21 mouse cellular contexts compared by ENCODE assay signal in genomic region chr2:164510621-164511190, GRCm38 (mm10). TPM values are rescaled to one million over a fixed set of nuclear protein-coding genes. Genes with fewer than 3 reads are reported as not detected.
DNase-seq lines count a peak whose midpoint lies in the region; ATAC-seq lines count a peak whose summit lies in the region.
"Had no signal": no experiment of that assay in that cellular context is flagged by ENCODE, and none has a peak within 500 bp of the region (broad histone marks: within the 10 kb centered on the region; RNA-seq: fewer than 3 reads in every experiment).

No protein-coding gene starts in this region.

- no peak for DNase-seq in embryonic facial prominence, embryonic 10.5 days (ENCODE audit: low spot score)
- DNase-seq in kidney, adult 18-20 months: peak; percentile 69
- peak; percentile 69 for DNase-seq in kidney, postnatal 14 days
- DNase-seq in lung, postnatal 14 days: peak; percentile 16
- no peak for DNase-seq in left cerebral cortex, postnatal 25 days (ENCODE audit: low spot score in 2 of 2)
- no peak for DNase-seq in frontal cortex, postnatal 10 days (ENCODE audit: low spot score in 2 of 2)
- DNase-seq: adrenal gland, postnatal 25 days; cerebellum, adult 9-10 months; layer of hippocampus, adult 9-11 months; midbrain, embryonic 14.5 days; right cerebral cortex, postnatal 25 days; thymus, adult 18-20 months had no signal

- no peak overlapping the region for H3K4me2 ChIP-seq in midbrain, embryonic 15.5 days
- H3K4me2 ChIP-seq: hindbrain, embryonic 12.5 days; intestine, embryonic 15.5 days; liver, embryonic 11.5 days had no signal

- peak overlapping the region; percentile 61; the same call in 1 of the 2 replicates for H3K27ac ChIP-seq in embryonic facial prominence, embryonic 10.5 days (replicated peaks)
- H3K27ac ChIP-seq in midbrain, embryonic 15.5 days: no peak overlapping the region
- H3K27ac ChIP-seq: hindbrain, embryonic 12.5 days; intestine, embryonic 15.5 days had no signal

- 0 out of 2 replicates have a peak, but pooled peaks cover 5% of the 10 kb centered on the region for H3K4me1 ChIP-seq in embryonic facial prominence, embryonic 10.5 days
- H3K4me1 ChIP-seq in midbrain, embryonic 15.5 days: no peaks in the 10 kb centered on the region
- H3K4me1 ChIP-seq: hindbrain, embryonic 12.5 days had no signal

- H3K9ac ChIP-seq in midbrain, embryonic 15.5 days: no peak overlapping the region
- H3K9ac ChIP-seq: hindbrain, embryonic 12.5 days; intestine, embryonic 15.5 days had no signal

- H3K27me3 ChIP-seq in embryonic facial prominence, embryonic 10.5 days (replicated peaks; ENCODE audit: low read depth, poor library complexity, severe bottlenecking): no peaks in the 10 kb centered on the region
- H3K27me3 ChIP-seq in midbrain, embryonic 15.5 days (replicated peaks): no peaks in the 10 kb centered on the region
- H3K27me3 ChIP-seq: hindbrain, embryonic 12.5 days; intestine, embryonic 15.5 days had no signal

- no peaks in the 10 kb centered on the region for H3K9me3 ChIP-seq in embryonic facial prominence, embryonic 10.5 days
- no peaks in the 10 kb centered on the region for H3K9me3 ChIP-seq in midbrain, embryonic 15.5 days
- H3K9me3 ChIP-seq: hindbrain, embryonic 12.5 days; intestine, embryonic 15.5 days had no signal

- 38% methylated on average over 5 of the region's 5 CpGs for WGBS in embryonic facial prominence, embryonic 10.5 days
- WGBS in midbrain, embryonic 15.5 days: 52% methylated on average over 4 of the region's 5 CpGs

- no peak for ATAC-seq in midbrain, embryonic 15.5 days (replicated peaks)
- ATAC-seq: intestine, embryonic 15.5 days had no signal

- intact Hi-C loops in left cerebral cortex, postnatal 25 days (cut with DNase I): no loop called here

- H3K36me3 ChIP-seq in embryonic facial prominence, embryonic 10.5 days (replicated peaks): peaks cover 32% of the 10 kb centered on the region
- peaks cover 6% of the 10 kb centered on the region; the same call in 1 of the 2 replicates for H3K36me3 ChIP-seq in midbrain, embryonic 15.5 days (replicated peaks)

- no peak overlapping the region for H3K4me3 ChIP-seq in embryonic facial prominence, embryonic 10.5 days
- no peak overlapping the region for H3K4me3 ChIP-seq in midbrain, embryonic 15.5 days
- H3K4me3 ChIP-seq: hindbrain, embryonic 12.5 days; intestine, embryonic 15.5 days had no signal

RNA-seq across cellular contexts. Expression of gene Pigt, which starts 13.4 kb away (rescaled TPM):
- polyA plus RNA-seq in embryonic facial prominence, embryonic 10.5 days (2016; fragmentation: Nextera tagmentation; extraction: Ambion mirVana): 34.8 and 38.1 TPM in 2 replicates
- 97.7 and 101 TPM in 2 replicates for polyA plus RNA-seq in midbrain, embryonic 15.5 days (2015; fragmentation: Nextera tagmentation; extraction: Ambion mirVana)
- 10 to 100 TPM; 92.5 to 94.5 TPM for total RNA-seq in left cerebral cortex, postnatal 25 days (2021)

RNA-seq across cellular contexts. Expression of gene Dbndd2, which starts 24.8 kb away (rescaled TPM):
- polyA plus RNA-seq in embryonic facial prominence, embryonic 10.5 days (2016; fragmentation: Nextera tagmentation; extraction: Ambion mirVana): 1.8 TPM in 2 replicates
- 19.2 and 19.5 TPM in 2 replicates for polyA plus RNA-seq in midbrain, embryonic 15.5 days (2015; fragmentation: Nextera tagmentation; extraction: Ambion mirVana)
- 100 to 1,000 TPM; 114 to 127 TPM for total RNA-seq in left cerebral cortex, postnatal 25 days (2021)

RNA-seq across cellular contexts. Expression of gene Trp53tg5, which starts 37.2 kb away (rescaled TPM):
- polyA plus RNA-seq in embryonic facial prominence, embryonic 10.5 days (2016; fragmentation: Nextera tagmentation; extraction: Ambion mirVana): not detected in 2 replicates
- polyA plus RNA-seq in midbrain, embryonic 15.5 days (2015; fragmentation: Nextera tagmentation; extraction: Ambion mirVana): not detected in 2 replicates
- not detected for total RNA-seq in left cerebral cortex, postnatal 25 days (2021)
- total RNA-seq: adrenal gland, postnatal 25 days; gastrocnemius, postnatal 4 days; left cerebral cortex, postnatal 36 days; megakaryocyte progenitor cell, adult 5-6 weeks; MEL had no signal
- polyA plus RNA-seq: heart, embryonic 16.5 days; hindbrain, embryonic 12.5 days; intestine, embryonic 15.5 days; liver, embryonic 11.5 days; midbrain, embryonic 14.5 days had no signal

RNA-seq across cellular contexts. Expression of gene Gm20458, which starts 49.9 kb away (rescaled TPM):
- polyA plus RNA-seq in embryonic facial prominence, embryonic 10.5 days (2016; fragmentation: Nextera tagmentation; extraction: Ambion mirVana): 3.1 and 3.2 TPM in 2 replicates
- 2.4 and 3.5 TPM in 2 replicates for polyA plus RNA-seq in midbrain, embryonic 15.5 days (2015; fragmentation: Nextera tagmentation; extraction: Ambion mirVana)
- 10 to 100 TPM; 11.4 to 13.1 TPM for total RNA-seq in left cerebral cortex, postnatal 25 days (2021)
- total RNA-seq: megakaryocyte progenitor cell, adult 5-6 weeks had no signal

RNA-seq across cellular contexts. Expression of gene Wfdc2, which starts 51.5 kb away (rescaled TPM):
- polyA plus RNA-seq in embryonic facial prominence, embryonic 10.5 days (2016; fragmentation: Nextera tagmentation; extraction: Ambion mirVana): 59.8 and 62.7 TPM in 2 replicates
- 2.6 and 3.2 TPM in 2 replicates for polyA plus RNA-seq in midbrain, embryonic 15.5 days (2015; fragmentation: Nextera tagmentation; extraction: Ambion mirVana)
- total RNA-seq in left cerebral cortex, postnatal 25 days (2021): 1 to 10 TPM in 1 of 2 experiments, under 1 TPM in 1; 0.71 to 1.3 TPM
- total RNA-seq: adrenal gland, postnatal 25 days; left cerebral cortex, postnatal 36 days; MEL had no signal

Comparison
In these comparisons a context has a peak if more than half of its experiments do, and no peak if none do; other contexts are left out.
1. DNase-seq: peak in kidney, adult 18-20 months (single experiment), kidney, postnatal 14 days (single experiment) and lung, postnatal 14 days (single experiment); none in embryonic facial prominence, embryonic 10.5 days (single experiment), left cerebral cortex, postnatal 25 days (0 of 2) and frontal cortex, postnatal 10 days (0 of 2).